Mouse (Mus musculus): ENCODE measurements at regions not wholly inside any gene's neighbourhood (a gene's known extent, or its start where the extent isn't known, plus 50 kb on each side); places are given as distances from the start of the nearest gene placed in this dataset.

DNA sequence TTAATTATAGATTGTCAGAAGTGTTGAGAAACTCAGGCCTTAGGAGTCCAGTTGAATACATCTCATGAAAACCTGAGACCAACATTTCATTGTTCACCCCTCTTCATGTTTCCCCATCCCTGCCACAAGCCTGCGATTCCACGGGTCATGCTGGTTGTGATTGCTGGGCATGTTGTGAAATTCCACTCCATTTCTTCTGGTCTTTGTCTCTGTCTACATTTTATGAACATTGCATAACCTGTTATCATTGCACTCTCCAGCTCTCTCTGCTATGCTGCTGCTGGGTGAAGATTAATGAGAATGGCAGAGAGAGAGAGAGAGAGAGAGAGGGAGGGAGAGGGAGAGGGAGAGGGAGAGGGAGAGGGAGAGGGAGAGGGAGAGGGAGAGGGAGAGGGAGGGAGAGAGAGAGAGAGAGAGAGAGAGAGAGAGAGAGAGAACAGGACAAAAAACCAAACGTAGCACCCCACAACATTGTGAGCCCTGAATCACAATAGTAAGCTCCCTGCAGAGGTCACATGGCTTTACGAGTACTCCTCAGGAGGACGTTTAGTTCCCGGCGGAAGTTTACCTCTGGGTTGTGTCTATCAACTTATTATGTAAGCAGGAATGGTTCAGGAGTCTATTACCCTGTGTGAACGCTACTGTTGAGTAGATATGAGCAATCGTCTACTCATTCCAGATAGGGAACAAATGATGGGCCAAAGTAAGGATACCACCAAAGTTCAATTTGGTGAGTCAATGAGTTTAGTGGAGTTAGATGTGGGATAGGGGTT is 183.5 kb upstream of the Map3k1 start:
- Histone ChIP-seq H3K4me1 (replicated peaks) (peaks cover 9% of the 10 kb centered on the region; the same call in 1 of the 2 replicates), H3K4me2 (no peak overlapping the region), H3K27ac (ENCODE audit: poor library complexity, severe bottlenecking) (no peak overlapping the region), H3K36me3 (no peaks in the 10 kb centered on the region), H3K4me3 (no peak overlapping the region), H3K9ac (no peak overlapping the region), H3K27me3 (replicated peaks) (peaks cover 19% of the 10 kb centered on the region; the same call in 1 of the 2 replicates), H3K9me3 (replicated peaks) (no peaks in the 10 kb centered on the region)
- 74% methylated on average over 9 of the region's 9 CpGs for WGBS
- no peak for ATAC-seq (ENCODE audit: insufficient number of reproducible peaks, low FRiP score)

DNA sequence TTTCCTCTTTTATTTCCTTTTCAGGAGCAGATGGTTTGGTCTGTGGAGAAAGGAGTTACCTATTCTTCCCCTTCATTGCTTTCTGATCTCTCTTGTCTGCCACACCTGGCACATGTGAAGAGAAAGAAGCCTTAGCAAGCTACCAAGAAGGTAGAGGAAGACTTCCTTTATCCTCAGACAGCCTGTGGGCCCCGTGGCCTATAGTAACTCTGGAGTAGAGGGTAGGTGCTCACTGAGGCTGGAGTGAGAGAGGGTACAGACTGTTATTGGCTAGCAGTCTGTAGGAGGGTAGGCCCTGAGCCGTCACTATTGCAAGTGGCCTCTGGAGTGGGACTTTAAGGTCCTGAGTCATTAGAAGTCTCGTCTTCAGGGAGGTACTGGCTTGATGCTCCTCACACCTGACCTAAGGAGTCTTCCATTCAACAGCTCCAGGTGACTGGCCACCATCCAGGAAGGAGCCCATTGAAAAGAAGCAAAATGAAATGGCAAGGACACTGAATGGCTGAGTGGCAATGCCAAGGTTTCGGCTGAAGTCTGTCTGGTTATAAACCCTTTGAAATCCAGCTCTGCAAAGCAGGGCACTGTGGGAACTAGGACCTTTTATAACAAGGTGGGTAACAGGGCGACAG is 186.2 kb upstream of the Map3k1 start:
- Histone ChIP-seq H3K36me3 (no peaks in the 10 kb centered on the region), H3K27ac (ENCODE audit: poor library complexity, severe bottlenecking) (no peak overlapping the region), H3K27me3 (replicated peaks) (peaks cover 14% of the 10 kb centered on the region; the same call in 1 of the 2 replicates), H3K9ac (no peak overlapping the region), H3K4me3 (no peak overlapping the region), H3K4me2 (no peak overlapping the region), H3K9me3 (replicated peaks) (no peaks in the 10 kb centered on the region), H3K4me1 (replicated peaks) (peaks cover 9% of the 10 kb centered on the region; the same call in 1 of the 2 replicates)
- 75% methylated on average over 5 of the region's 5 CpGs for WGBS
- ATAC-seq (ENCODE audit: insufficient number of reproducible peaks, low FRiP score) = no peak

DNA sequence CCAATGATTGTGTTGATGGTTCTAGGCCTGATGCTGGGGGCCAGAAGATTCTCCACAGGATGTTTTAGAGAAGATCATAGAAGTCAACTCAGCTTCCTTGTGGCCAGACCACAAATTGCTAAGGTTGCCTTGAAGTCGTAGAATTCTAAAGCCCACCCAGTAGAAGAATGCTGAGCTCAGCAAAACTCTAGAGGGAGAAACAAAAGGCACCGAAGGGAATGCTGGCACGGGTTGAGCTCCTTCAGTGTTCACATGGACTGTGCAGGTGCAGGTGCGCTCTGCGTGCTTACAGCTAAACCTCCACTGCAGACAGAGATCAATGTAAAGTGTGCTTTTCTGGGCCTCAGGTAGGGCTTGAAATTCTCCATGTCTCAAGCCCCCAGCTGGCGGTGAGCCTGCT is 186.9 kb upstream of the Map3k1 start:
- Histone ChIP-seq H3K27me3 (replicated peaks) (peaks cover 14% of the 10 kb centered on the region; the same call in 1 of the 2 replicates), H3K4me1 (replicated peaks) (peaks cover 6% of the 10 kb centered on the region; the same call in 1 of the 2 replicates), H3K9ac (no peak overlapping the region), H3K9me3 (replicated peaks) (no peaks in the 10 kb centered on the region), H3K27ac (ENCODE audit: poor library complexity, severe bottlenecking) (no peak overlapping the region), H3K36me3 (no peaks in the 10 kb centered on the region), H3K4me3 (no peak overlapping the region), H3K4me2 (no peak overlapping the region)
- no peak for ATAC-seq (ENCODE audit: insufficient number of reproducible peaks, low FRiP score)
- WGBS = 86% methylated on average over 6 of the region's 6 CpGs

DNA sequence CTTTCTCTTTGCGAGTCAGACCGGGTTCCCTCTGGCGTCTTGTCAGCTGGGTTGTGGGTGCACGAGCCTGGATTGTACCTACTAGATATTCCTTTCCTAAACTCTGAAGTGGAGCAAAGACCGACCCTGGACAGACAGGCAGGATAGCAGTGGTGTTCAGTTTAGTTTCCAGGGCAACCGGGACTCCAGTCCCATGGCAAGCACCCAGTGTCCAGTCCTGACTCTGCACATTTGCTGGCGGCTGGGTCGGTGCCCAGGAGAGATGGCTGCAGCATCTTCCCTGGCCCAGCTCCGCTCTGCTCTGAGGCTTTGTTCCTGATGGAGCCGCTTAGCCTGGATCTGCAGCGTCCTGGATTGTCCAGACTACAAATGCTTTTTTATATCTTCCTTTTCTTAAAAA is 188.1 kb upstream of the Map3k1 start:
- ATAC-seq (ENCODE audit: insufficient number of reproducible peaks, low FRiP score) = no peak
- H3K27ac ChIP-seq (ENCODE audit: poor library complexity, severe bottlenecking) = no peak overlapping the region

DNA sequence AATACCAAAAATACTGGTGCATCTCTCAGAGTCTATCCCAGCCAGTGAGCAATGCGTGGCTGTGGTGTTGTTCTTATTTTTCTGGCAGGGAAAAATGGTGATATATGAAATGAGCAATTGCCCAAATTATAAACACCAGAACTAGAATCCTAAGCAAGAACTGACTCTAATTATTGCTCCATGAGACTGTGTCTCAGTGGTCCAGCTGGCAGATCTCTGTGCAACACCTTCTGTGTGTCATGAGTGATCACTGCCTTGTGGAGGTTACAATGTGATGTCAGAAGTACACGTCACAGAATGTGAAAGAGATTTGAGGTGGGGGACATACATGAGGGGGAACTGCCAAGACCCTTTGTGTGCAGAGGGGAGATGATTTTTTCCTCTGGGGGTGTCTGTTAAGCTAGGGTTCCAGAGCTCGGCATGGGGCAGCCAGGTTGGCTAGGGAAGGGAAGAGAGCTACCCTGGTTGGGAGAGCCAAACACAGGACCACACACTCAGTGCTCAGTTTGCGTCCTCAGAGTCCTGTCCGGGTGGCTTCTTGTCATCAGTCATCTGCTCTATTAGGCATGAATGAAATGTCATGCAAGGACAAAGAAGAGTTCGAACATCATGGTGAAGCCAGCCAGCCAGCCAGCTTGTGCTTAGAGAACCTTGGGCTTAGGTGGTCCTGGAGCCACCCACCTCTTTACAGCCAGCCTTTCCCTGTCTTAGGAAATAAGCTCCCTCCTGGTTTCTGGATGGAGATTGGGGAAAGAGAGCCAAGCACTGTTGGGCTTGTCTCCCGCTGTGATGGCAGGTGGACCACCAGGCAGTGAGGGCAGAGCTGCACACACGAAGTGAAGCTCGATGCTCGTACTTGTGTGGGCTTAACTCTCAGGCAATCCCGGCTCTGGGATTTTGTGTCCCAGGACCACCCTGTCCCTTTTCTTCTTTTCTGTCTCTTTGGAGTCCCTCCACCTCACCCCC is 189.5 kb upstream of the Map3k1 start:
- 80% methylated on average over 11 of the region's 11 CpGs for WGBS
- Histone ChIP-seq H3K27me3 (replicated peaks) (peaks cover 14% of the 10 kb centered on the region; the same call in 1 of the 2 replicates), H3K36me3 (no peaks in the 10 kb centered on the region), H3K4me3 (no peak overlapping the region), H3K9ac (no peak overlapping the region), H3K9me3 (replicated peaks) (no peaks in the 10 kb centered on the region), H3K4me2 (no peak overlapping the region), H3K27ac (ENCODE audit: poor library complexity, severe bottlenecking) (no peak overlapping the region), H3K4me1 (replicated peaks) (peaks cover 22% of the 10 kb centered on the region)
- no peak for ATAC-seq (ENCODE audit: insufficient number of reproducible peaks, low FRiP score)

More for the DNA sequence above, 188.1 kb upstream of the Map3k1 start:
- Histone ChIP-seq H3K4me1 (replicated peaks) (peaks cover 11% of the 10 kb centered on the region), H3K36me3 (no peaks in the 10 kb centered on the region), H3K4me3 (no peak overlapping the region), H3K4me2 (no peak overlapping the region), H3K9ac (no peak overlapping the region), H3K27me3 (replicated peaks) (peaks cover 14% of the 10 kb centered on the region; the same call in 1 of the 2 replicates), H3K9me3 (replicated peaks) (no peaks in the 10 kb centered on the region)
- 73% methylated on average over 11 of the region's 11 CpGs for WGBS

DNA sequence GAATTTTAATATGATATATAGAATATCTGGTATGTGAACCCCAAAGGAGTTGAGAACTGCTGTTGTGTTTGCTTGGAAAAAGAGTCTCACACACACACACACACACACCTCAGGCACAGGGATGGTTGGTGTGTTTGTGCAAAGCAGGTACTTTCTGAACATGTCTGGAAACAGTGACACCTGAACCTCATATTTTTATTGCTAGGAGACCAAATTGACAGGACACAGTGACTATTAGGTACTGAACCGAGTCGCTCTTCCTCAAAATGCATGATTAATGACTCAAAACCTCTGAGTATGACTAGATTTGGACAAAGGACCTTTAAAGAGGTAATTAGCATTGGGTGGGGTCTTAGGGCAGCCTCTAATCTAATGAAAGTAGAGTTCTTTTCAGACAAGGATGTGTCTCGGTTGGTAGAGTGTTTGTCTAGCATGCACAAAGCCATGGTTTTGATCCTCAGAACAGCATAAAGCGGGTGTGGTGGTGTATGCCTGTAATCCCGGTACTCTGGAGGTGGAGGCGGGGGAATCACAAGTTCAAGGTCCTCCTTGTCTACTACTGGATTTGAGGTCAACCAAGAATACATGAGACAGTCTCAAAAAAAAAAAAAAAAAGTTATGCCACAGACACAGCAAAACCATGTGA is 191.0 kb upstream of the Map3k1 start:
- Histone ChIP-seq H3K4me3 (no peak overlapping the region), H3K9me3 (replicated peaks) (no peaks in the 10 kb centered on the region), H3K4me2 (no peak overlapping the region), H3K4me1 (replicated peaks) (peaks cover 28% of the 10 kb centered on the region), H3K27ac (ENCODE audit: poor library complexity, severe bottlenecking) (no peak overlapping the region), H3K9ac (no peak overlapping the region), H3K27me3 (replicated peaks) (peaks cover 10% of the 10 kb centered on the region; the same call in 1 of the 2 replicates), H3K36me3 (no peaks in the 10 kb centered on the region)
- WGBS = 88% methylated on average over 6 of the region's 6 CpGs
- ATAC-seq (ENCODE audit: insufficient number of reproducible peaks, low FRiP score) = no peak

DNA sequence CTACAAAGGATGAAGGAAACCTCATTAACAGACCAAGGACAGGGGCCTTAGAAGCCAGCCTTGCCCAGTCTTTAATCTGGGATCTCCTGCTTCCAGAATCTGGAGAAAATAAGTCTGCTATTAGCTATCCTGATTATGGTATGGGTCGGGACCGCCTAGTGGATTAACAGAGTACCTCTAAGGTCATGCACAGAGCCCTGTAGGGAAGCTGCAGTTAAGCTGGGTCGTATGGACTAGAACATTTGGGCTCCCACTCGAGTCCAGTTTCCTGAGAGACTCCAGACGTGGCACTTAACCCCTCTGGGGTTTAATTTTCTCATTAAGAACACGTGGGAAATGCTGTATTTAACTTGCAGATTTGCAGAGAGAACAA is 191.5 kb upstream of the Map3k1 start:
- Histone ChIP-seq H3K27ac (ENCODE audit: poor library complexity, severe bottlenecking) (no peak overlapping the region), H3K4me1 (replicated peaks) (peaks cover 28% of the 10 kb centered on the region), H3K9ac (no peak overlapping the region), H3K9me3 (replicated peaks) (no peaks in the 10 kb centered on the region), H3K4me2 (no peak overlapping the region), H3K27me3 (replicated peaks) (peaks cover 5% of the 10 kb centered on the region; the same call in 1 of the 2 replicates), H3K36me3 (no peaks in the 10 kb centered on the region), H3K4me3 (no peak overlapping the region)
- ATAC-seq (ENCODE audit: insufficient number of reproducible peaks, low FRiP score) = no peak
- WGBS = 61% methylated on average over 6 of the region's 6 CpGs

DNA sequence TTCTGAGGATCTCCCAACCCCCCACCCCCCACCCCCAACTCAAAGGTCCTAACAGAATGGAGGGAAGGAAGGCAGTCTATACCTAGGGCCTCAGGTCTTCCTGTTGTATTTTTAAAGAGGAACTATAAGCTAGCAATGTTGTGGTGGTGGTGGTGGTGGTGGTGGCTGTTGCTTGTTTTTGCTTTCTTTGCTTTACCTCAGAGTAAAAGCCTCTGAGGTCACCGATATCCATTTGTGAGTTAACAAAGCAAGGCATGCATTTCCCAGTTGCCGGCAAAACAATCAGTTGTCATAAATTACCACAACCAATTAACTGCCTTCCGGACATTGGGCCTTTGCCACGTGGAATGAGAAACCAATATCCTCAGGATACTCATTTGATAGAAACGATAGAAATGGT is 191.9 kb upstream of the Map3k1 start:
- WGBS = 71% methylated on average over 5 of the region's 5 CpGs
- H3K27me3 ChIP-seq (replicated peaks) = peaks cover 4% of the 10 kb centered on the region; the same call in 1 of the 2 replicates
- no peak for ATAC-seq (ENCODE audit: insufficient number of reproducible peaks, low FRiP score)
- no peak overlapping the region for H3K27ac ChIP-seq (ENCODE audit: poor library complexity, severe bottlenecking)
- H3K36me3 ChIP-seq = no peaks in the 10 kb centered on the region
- no peak overlapping the region for H3K9ac ChIP-seq
- no peak overlapping the region for H3K4me3 ChIP-seq
- no peaks in the 10 kb centered on the region for H3K9me3 ChIP-seq (replicated peaks)
- no peak overlapping the region for H3K4me2 ChIP-seq
- peaks cover 28% of the 10 kb centered on the region for H3K4me1 ChIP-seq (replicated peaks)

DNA sequence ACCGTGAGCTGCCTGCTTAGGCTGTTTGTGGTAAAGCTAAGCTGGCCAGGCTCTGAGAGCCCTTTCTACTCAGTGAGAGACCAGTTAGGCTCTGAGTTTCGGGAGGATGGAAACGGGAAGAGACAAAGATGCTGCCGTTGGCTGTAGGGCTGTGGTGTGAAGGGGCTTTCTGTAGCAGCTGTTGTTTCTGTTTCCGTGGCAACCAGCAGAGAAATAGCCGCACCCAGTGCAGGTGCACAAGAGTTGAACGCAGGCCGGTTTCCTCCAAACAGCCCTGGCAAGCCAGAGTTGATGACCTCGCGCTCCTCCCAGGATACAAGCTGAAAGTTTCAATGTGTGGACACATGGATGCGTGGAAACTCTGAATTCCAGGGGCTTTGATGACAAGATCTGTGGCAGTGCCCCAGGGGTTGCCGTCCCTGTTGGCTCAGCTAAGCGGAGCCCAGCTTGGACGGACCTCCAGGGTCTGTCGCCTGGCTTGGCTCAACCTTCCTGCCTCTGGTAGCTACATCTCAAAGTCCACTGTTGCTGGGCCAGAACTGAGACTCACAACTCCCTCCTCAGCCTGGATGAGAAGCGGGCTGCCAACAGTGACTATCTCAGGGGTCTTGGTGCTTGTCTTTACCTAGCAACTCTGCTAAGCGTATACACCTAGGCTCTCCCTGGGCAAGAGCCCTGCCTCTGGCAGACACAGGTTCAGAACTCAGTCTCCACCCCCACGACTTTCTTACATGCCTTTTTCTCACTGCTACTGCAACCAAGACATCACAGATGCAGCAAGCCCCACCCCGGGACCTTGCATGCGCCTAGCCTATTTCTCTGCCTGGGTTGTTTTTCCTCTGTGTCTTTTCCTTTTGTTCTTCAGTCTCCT is 192.6 kb upstream of the Map3k1 start:
- no peak overlapping the region for H3K4me2 ChIP-seq
- H3K9me3 ChIP-seq (replicated peaks) = no peaks in the 10 kb centered on the region
- no peak overlapping the region for H3K27ac ChIP-seq (ENCODE audit: poor library complexity, severe bottlenecking)
- H3K4me3 ChIP-seq = no peak overlapping the region
- H3K9ac ChIP-seq = no peak overlapping the region
- no peaks in the 10 kb centered on the region for H3K27me3 ChIP-seq (replicated peaks)
- ATAC-seq (ENCODE audit: insufficient number of reproducible peaks, low FRiP score) = no peak
- WGBS = 60% methylated on average over 20 of the region's 20 CpGs
- H3K4me1 ChIP-seq (replicated peaks) = peaks cover 26% of the 10 kb centered on the region
- no peaks in the 10 kb centered on the region for H3K36me3 ChIP-seq
